Comparison of ENCODE assay signal across 8 mouse cellular contexts in the genomic region with DNA sequence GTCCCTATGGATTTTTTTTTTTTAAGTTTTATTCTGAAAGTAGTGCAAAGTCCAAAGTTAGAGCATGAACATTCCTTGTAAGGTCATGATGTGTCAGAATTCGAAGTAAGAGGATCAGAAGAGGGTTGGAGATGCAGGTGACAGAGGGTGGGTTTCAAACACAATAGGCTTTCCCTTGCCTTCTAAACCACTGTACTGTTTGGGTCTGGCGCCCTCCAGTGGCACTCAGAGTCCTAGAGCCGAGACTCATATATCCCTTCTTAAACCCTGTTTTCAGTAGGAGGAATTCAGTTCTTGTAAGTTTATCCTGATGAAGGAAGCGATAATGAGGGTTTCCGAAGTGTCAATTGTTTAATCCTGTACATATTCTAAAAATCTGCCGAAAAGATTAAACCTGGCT. TPM values are rescaled to one million over a fixed set of nuclear protein-coding genes. Genes with fewer than 3 reads are reported as not detected.
DNase-seq lines count a peak whose midpoint lies in the region; ATAC-seq and TF ChIP-seq lines count a peak whose summit lies in the region.

No protein-coding gene starts in this region.

- H3K27me3 ChIP-seq in intestine, postnatal 0 days (replicated peaks; ENCODE audit: control insufficient read depth, insufficient read depth, low read length): peaks cover 17% of the 10 kb centered on the region
- peaks cover 33% of the 10 kb centered on the region for H3K27me3 ChIP-seq in midbrain, embryonic 12.5 days
- H3K27me3 ChIP-seq in stomach, embryonic 16.5 days (ENCODE audit: control insufficient read depth, insufficient read depth, low read length): peaks cover 19% of the 10 kb centered on the region

- no peak overlapping the region for H3K4me3 ChIP-seq in intestine, postnatal 0 days (ENCODE audit: low read depth, low read length)
- no peak overlapping the region for H3K4me3 ChIP-seq in midbrain, embryonic 12.5 days
- no peak overlapping the region for H3K4me3 ChIP-seq in stomach, embryonic 16.5 days (replicated peaks; ENCODE audit: low read length)

- no peaks in the 10 kb centered on the region for H3K4me1 ChIP-seq in intestine, postnatal 0 days (replicated peaks; ENCODE audit: control insufficient read depth, insufficient read depth, low read length)
- peaks cover 11% of the 10 kb centered on the region for H3K4me1 ChIP-seq in midbrain, embryonic 12.5 days
- no peaks in the 10 kb centered on the region for H3K4me1 ChIP-seq in stomach, embryonic 16.5 days (ENCODE audit: control insufficient read depth, insufficient read depth, low read length)

- intact Hi-C loops in left cerebral cortex, postnatal 10 days (cut with DNase I): loop anchor here (1.0 to 2.0 kb wide), 2 partner anchors 161 to 197 kb away; no protein-coding TSS in a partner anchor

- no peaks in the 10 kb centered on the region for H3K36me3 ChIP-seq in intestine, postnatal 0 days (ENCODE audit: control insufficient read depth, insufficient read depth)
- no peaks in the 10 kb centered on the region for H3K36me3 ChIP-seq in midbrain, embryonic 12.5 days
- no peaks in the 10 kb centered on the region for H3K36me3 ChIP-seq in stomach, embryonic 16.5 days (ENCODE audit: control insufficient read depth, insufficient read depth, low read length)

- peak overlapping the region; percentile 49 for H3K4me2 ChIP-seq in intestine, postnatal 0 days (replicated peaks; ENCODE audit: low read depth)
- no peak overlapping the region for H3K4me2 ChIP-seq in midbrain, embryonic 12.5 days (replicated peaks)
- no peak overlapping the region for H3K4me2 ChIP-seq in stomach, embryonic 16.5 days (ENCODE audit: low read depth, low read length)

- no peak overlapping the region for H3K9ac ChIP-seq in intestine, postnatal 0 days (ENCODE audit: low read depth, low read length)
- H3K9ac ChIP-seq in midbrain, embryonic 12.5 days (replicated peaks): no peak overlapping the region
- H3K9ac ChIP-seq in stomach, embryonic 16.5 days (ENCODE audit: low read length): no peak overlapping the region

- no peaks in the 10 kb centered on the region for H3K9me3 ChIP-seq in intestine, postnatal 0 days (ENCODE audit: control insufficient read depth)
- H3K9me3 ChIP-seq in midbrain, embryonic 12.5 days: no peaks in the 10 kb centered on the region
- H3K9me3 ChIP-seq in stomach, embryonic 16.5 days (replicated peaks; ENCODE audit: control insufficient read depth, low read length): no peaks in the 10 kb centered on the region

- peak; percentile 40 for DNase-seq in CD4-positive, CD25-positive, alpha-beta regulatory T cell, adult 2 months (ENCODE audit: low read depth, low spot score)
- DNase-seq in cerebellum, adult 9-11 months: peak; percentile 49
- peak; percentile 61 to 80 for DNase-seq in frontal cortex, postnatal 14 days (ENCODE audit: low spot score in 2 of 2)
- peak; percentile 81 to 83 for DNase-seq in left cerebral cortex, postnatal 10 days (ENCODE audit: extremely low spot score in 1 of 2, low spot score in 2 of 2)

- no peak for ATAC-seq in CD4-positive, CD25-positive, alpha-beta regulatory T cell, adult 4 months
- ATAC-seq in intestine, postnatal 0 days: no peak
- peak; percentile 82 for ATAC-seq in midbrain, embryonic 12.5 days (ENCODE audit: low FRiP score, low read depth)
- ATAC-seq in stomach, embryonic 16.5 days (ENCODE audit: insufficient read depth, low FRiP score): peak; percentile 46; the same call in 1 of the 2 replicates

- TF ChIP-seq CTCF in intestine, postnatal 0 days (IDR thresholded peaks at IDR 0.05; ENCODE audit: low read depth): peak; percentile 91

- no peak overlapping the region for H3K27ac ChIP-seq in intestine, postnatal 0 days (ENCODE audit: low read depth, low read length)
- H3K27ac ChIP-seq in midbrain, embryonic 12.5 days (replicated peaks): no peak overlapping the region
- H3K27ac ChIP-seq in stomach, embryonic 16.5 days (ENCODE audit: low read length): no peak overlapping the region

- 4% methylated on average over 6 of the region's 6 CpGs for WGBS in intestine, postnatal 0 days
- WGBS in midbrain, embryonic 12.5 days: 11% methylated on average over 6 of the region's 6 CpGs
- 5% methylated on average over 6 of the region's 6 CpGs for WGBS in stomach, embryonic 16.5 days

RNA-seq across cellular contexts. Expression of gene Adamts16, which starts 1.4 kb away (rescaled TPM):
- not detected for polyA plus RNA-seq in CD4-positive, CD25-positive, alpha-beta regulatory T cell, adult 4 months (2017; shearing (Covaris generic))
- polyA plus RNA-seq in intestine, postnatal 0 days (2015; fragmentation: Nextera tagmentation; extraction: Ambion mirVana): 0.07 and 0.20 TPM in 2 replicates
- 1 to 10 TPM; 6.5 TPM for total RNA-seq in left cerebral cortex, postnatal 10 days (2021)
- polyA plus RNA-seq in midbrain, embryonic 12.5 days (2016; fragmentation: Nextera tagmentation; extraction: Ambion mirVana): 0.79 and 0.94 TPM in 2 replicates
- 2.6 and 3.7 TPM in 2 replicates for polyA plus RNA-seq in stomach, embryonic 16.5 days (2015; fragmentation: Nextera tagmentation; extraction: Ambion mirVana)

Comparison
In these comparisons a context has a peak if more than half of its experiments do, and no peak if none do; other contexts are left out.
1. ATAC-seq: peak in midbrain, embryonic 12.5 days (single experiment) and stomach, embryonic 16.5 days (single experiment); none in CD4-positive, CD25-positive, alpha-beta regulatory T cell, adult 4 months (single experiment) and intestine, postnatal 0 days (single experiment).
2. Peak in every context shown above with its lines, with median percentiles within 50 percentile points of each other: DNase-seq.